Mouse (Mus musculus): Measurements from ENCODE around the gene Obp2b.
"Not testable (repeated sequence)": the region's sequence is repeated elsewhere in the genome, so short reads cannot be mapped to it uniquely, and the experiment has no call there.

GRCm38 (mm10) chr2:25709791-25710190, 27.0 kb upstream of the Obp2b start:
- not testable (repeated sequence) for TF ChIP-seq POLR2A (IDR thresholded peaks at IDR 0.05; ENCODE audit: low read depth, low read length); CTCF (conservative IDR thresholded peaks at IDR 0.05; ENCODE audit: insufficient read depth, insufficient read length, low read depth, low read length)

Data from kidney, adult 2 months (tissue).